ENCODE assay signal across 9 mouse cellular contexts in genomic region chr9:41612452-41612795, GRCm38 (mm10).
DNase-seq lines count a peak whose midpoint lies in the region; ATAC-seq and TF ChIP-seq lines count a peak whose summit lies in the region.
"Had no signal": no experiment of that assay in that cellular context is flagged by ENCODE, and none has a peak within 500 bp of the region (broad histone marks: within the 10 kb centered on the region; RNA-seq: fewer than 3 reads in every experiment).

No protein-coding gene starts in this region.

- no peak overlapping the region for H3K9ac ChIP-seq in kidney, embryonic 15.5 days
- H3K9ac ChIP-seq in embryonic facial prominence, embryonic 14.5 days (ENCODE audit: low read depth, low read length): peak overlapping the region; percentile 41; the same call in 1 of the 2 replicates
- peak overlapping the region; percentile 60 for H3K9ac ChIP-seq in hindbrain, embryonic 14.5 days

- H3K4me2 ChIP-seq in kidney, embryonic 15.5 days: peak overlapping the region; percentile 49
- H3K4me2 ChIP-seq in embryonic facial prominence, embryonic 14.5 days (ENCODE audit: low read depth, low read length): peak overlapping the region; percentile 51
- peak overlapping the region; percentile 52 for H3K4me2 ChIP-seq in hindbrain, embryonic 14.5 days (replicated peaks)
- peak overlapping the region; percentile 69 for H3K4me2 ChIP-seq in myocyte (ENCODE audit: low read depth)

- H3ac ChIP-seq in myocyte (ENCODE audit: control insufficient read depth, insufficient read length): no peak overlapping the region

- no peaks in the 10 kb centered on the region for H3K79me2 ChIP-seq in myocyte (ENCODE audit: control insufficient read depth, insufficient read depth)

- H3K27me3 ChIP-seq in kidney, embryonic 15.5 days: no peaks in the 10 kb centered on the region
- no peaks in the 10 kb centered on the region for H3K27me3 ChIP-seq in embryonic facial prominence, embryonic 14.5 days (replicated peaks; ENCODE audit: control insufficient read depth, insufficient read depth, low read length)
- H3K27me3 ChIP-seq in hindbrain, embryonic 14.5 days (ENCODE audit: control insufficient read depth, insufficient read depth, low read length): no peaks in the 10 kb centered on the region
- H3K27me3 ChIP-seq in myocyte (ENCODE audit: control insufficient read depth, insufficient read depth, insufficient read length): no peaks in the 10 kb centered on the region

- no peak for TF ChIP-seq POLR2A in myocyte (IDR thresholded peaks at IDR 0.05; ENCODE audit: insufficient read length, low read depth)

- H3K4me3 ChIP-seq in kidney, embryonic 15.5 days (replicated peaks): peak overlapping the region; percentile 26
- peak overlapping the region; percentile 19 for H3K4me3 ChIP-seq in embryonic facial prominence, embryonic 14.5 days (ENCODE audit: low read depth, low read length)
- H3K4me3 ChIP-seq in hindbrain, embryonic 14.5 days (replicated peaks; ENCODE audit: low read length): peak overlapping the region; percentile 8; the same call in 1 of the 2 replicates
- H3K4me3 ChIP-seq in myocyte: no peak overlapping the region

- no peaks in the 10 kb centered on the region for H3K36me3 ChIP-seq in kidney, embryonic 15.5 days
- H3K36me3 ChIP-seq in embryonic facial prominence, embryonic 14.5 days (ENCODE audit: control insufficient read depth, insufficient read depth, low read length): no peaks in the 10 kb centered on the region
- no peaks in the 10 kb centered on the region for H3K36me3 ChIP-seq in hindbrain, embryonic 14.5 days (replicated peaks; ENCODE audit: control insufficient read depth, insufficient read depth)
- no peaks in the 10 kb centered on the region for H3K36me3 ChIP-seq in myocyte (ENCODE audit: control insufficient read depth, insufficient read depth)
- H3K36me3 ChIP-seq: G1E had no signal

- no peaks in the 10 kb centered on the region for H3K9me3 ChIP-seq in kidney, embryonic 15.5 days (replicated peaks)
- no peaks in the 10 kb centered on the region for H3K9me3 ChIP-seq in embryonic facial prominence, embryonic 14.5 days (ENCODE audit: control insufficient read depth, low read length)
- no peaks in the 10 kb centered on the region for H3K9me3 ChIP-seq in hindbrain, embryonic 14.5 days (ENCODE audit: control insufficient read depth, low read length)
- H3K9me3 ChIP-seq: G1E had no signal

- no peak for DNase-seq in kidney, postnatal 25 days
- DNase-seq in embryonic facial prominence, embryonic 14.5 days (ENCODE audit: low spot score): peak; percentile 88
- DNase-seq in hindbrain, embryonic 14.5 days (ENCODE audit: low spot score): no peak
- DNase-seq in cerebellum, adult 9-10 months: no peak
- DNase-seq in retina, postnatal 1 day: no peak
- DNase-seq in kidney, postnatal 14 days: no peak

- peak overlapping the region; percentile 61; the same call in 1 of the 2 replicates for H3K27ac ChIP-seq in kidney, embryonic 15.5 days
- peak overlapping the region; percentile 90 for H3K27ac ChIP-seq in embryonic facial prominence, embryonic 14.5 days (replicated peaks; ENCODE audit: low read depth, low read length)
- peak overlapping the region; percentile 99 for H3K27ac ChIP-seq in hindbrain, embryonic 14.5 days

- H3K4me1 ChIP-seq in kidney, embryonic 15.5 days: peaks cover 29% of the 10 kb centered on the region
- H3K4me1 ChIP-seq in embryonic facial prominence, embryonic 14.5 days (ENCODE audit: control insufficient read depth, insufficient read depth, low read length): peaks cover 47% of the 10 kb centered on the region
- H3K4me1 ChIP-seq in hindbrain, embryonic 14.5 days (replicated peaks; ENCODE audit: control insufficient read depth, insufficient read depth, low read length): peaks cover 54% of the 10 kb centered on the region

- WGBS in kidney, embryonic 15.5 days: 12% methylated on average over 7 of the region's 7 CpGs
- WGBS in embryonic facial prominence, embryonic 14.5 days: 6% methylated on average over 7 of the region's 7 CpGs
- WGBS in hindbrain, embryonic 14.5 days: 3% methylated on average over 7 of the region's 7 CpGs

- no peak for ATAC-seq in kidney, embryonic 15.5 days (replicated peaks; ENCODE audit: low FRiP score)
- peak; percentile 60; the same call in 1 of the 2 replicates for ATAC-seq in embryonic facial prominence, embryonic 14.5 days (ENCODE audit: low read depth)
- ATAC-seq in hindbrain, embryonic 14.5 days (ENCODE audit: low FRiP score): peak; percentile 77

TF ChIP-seq in myocyte, 11 proteins besides CTCF, POLR2A, EP300 and RAD21:
- TF ChIP-seq E2F4 (IDR thresholded peaks at IDR 0.05; ENCODE audit: insufficient read depth): no peak
- no peak for TF ChIP-seq REST (IDR thresholded peaks at IDR 0.05; ENCODE audit: insufficient read depth, insufficient read length)
- no peak for TF ChIP-seq TCF3 (IDR thresholded peaks at IDR 0.05; ENCODE audit: insufficient read length, low read depth)
- TF ChIP-seq TCF12 (IDR thresholded peaks at IDR 0.05; ENCODE audit: insufficient read depth, poor library complexity, severe bottlenecking): no peak
- no peak for TF ChIP-seq MYOD1 (IDR thresholded peaks at IDR 0.05; ENCODE audit: control insufficient read depth in 1 of 3, insufficient read length in 2 of 3, low read depth in 2 of 3)
- TF ChIP-seq MAX (IDR thresholded peaks at IDR 0.05; ENCODE audit: low read depth): no peak
- no peak for TF ChIP-seq MYOG (IDR thresholded peaks at IDR 0.05; ENCODE audit: control insufficient read depth in 1 of 3, insufficient read depth in 1 of 3, insufficient read length in 2 of 3, low read depth in 2 of 3)
- no peak for TF ChIP-seq USF1 (IDR thresholded peaks at IDR 0.05; ENCODE audit: low read depth)
- no peak for TF ChIP-seq CEBPB (IDR thresholded peaks at IDR 0.05; ENCODE audit: insufficient read depth, poor library complexity, severe bottlenecking)
- TF ChIP-seq POLR2AphosphoS2 (IDR thresholded peaks at IDR 0.05; ENCODE audit: insufficient read length, low read depth): no peak
- no peak for TF ChIP-seq SRF (IDR thresholded peaks at IDR 0.05; ENCODE audit: control insufficient read depth, insufficient read length, low read depth)
